Mouse (Mus musculus) intestine, embryonic 14.5 days (tissue): ENCODE measurements at regions not wholly inside any gene's neighbourhood (a gene's known extent, or its start where the extent isn't known, plus 50 kb on each side); places are given as distances from the start of the nearest gene placed in this dataset.

Source experiments
- ATAC-seq: fragments of 200-750 bp; cut with Nextera tagmentation; replicated peaks from 2 replicates; pipeline ENCODE4 v1.8.0; 2017; ENCODE audit warnings: low read depth, moderate number of reproducible peaks, moderate TSS enrichment, moderate library complexity; ENCODE audit not compliant: low FRiP score, low TSS enrichment
- DNase-seq: peaks from one replicate; pipeline ENCODE4 v3.0.0-alpha.2; 2018; ENCODE audit warnings: low spot score
- H3K27ac ChIP-seq: fragments of 300-500 bp; sonication (generic); 2 replicates; pipeline ENCODE4 v1.5.1; 2014; ENCODE audit warnings: low read depth, mild to moderate bottlenecking, control low read depth
- H3K27me3 ChIP-seq: fragments of 300-500 bp; sonication (generic); replicated peaks from 2 replicates; pipeline ENCODE4 v1.6.1; 2014; ENCODE audit warnings: low read length, control low read depth; ENCODE audit not compliant: control insufficient read depth, insufficient read depth
- H3K36me3 ChIP-seq: fragments of 300-500 bp; sonication (generic); 2 replicates; pipeline ENCODE4 v1.6.1; 2014; ENCODE audit warnings: low read length, control low read depth; ENCODE audit not compliant: control insufficient read depth, insufficient read depth
- H3K4me1 ChIP-seq: fragments of 300-500 bp; sonication (generic); replicated peaks from 2 replicates; pipeline ENCODE4 v1.6.1; 2014; ENCODE audit warnings: low read length, control low read depth, mixed read lengths; ENCODE audit not compliant: control insufficient read depth, insufficient read depth
- H3K4me2 ChIP-seq: fragments of 300-500 bp; sonication (generic); 2 replicates; pipeline ENCODE4 v1.6.1; 2014; ENCODE audit warnings: low read length
- H3K4me3 ChIP-seq: fragments of 300-500 bp; sonication (generic); 2 replicates; pipeline ENCODE4 v1.5.1; 2014; ENCODE audit warnings: low read depth, low read length, control low read depth, mixed read lengths
- H3K9ac ChIP-seq: fragments of 300-500 bp; sonication (generic); 2 replicates; pipeline ENCODE4 v1.6.1; 2014; ENCODE audit warnings: mild to moderate bottlenecking, low read length
- H3K9me3 ChIP-seq: fragments of 300-500 bp; sonication (generic); 2 replicates; pipeline ENCODE4 v1.6.1; 2016; ENCODE audit warnings: low read length, control low read depth; ENCODE audit not compliant: control insufficient read depth
- WGBS: fragments of 180-500 bp; shearing (Covaris S2); extraction: QIAGEN DNeasy Blood & Tissue Kit; methylation state at CpG from one replicate; pipeline ENCODE4 v1.1.7; 2014; 5-methylcytosine and 5-hydroxymethylcytosine counted together

- Histone ChIP-seq H3K27ac (no peak overlapping the region), H3K9ac (no peak overlapping the region), H3K27me3 (no peaks in the 10 kb centered on the region), H3K9me3 (peaks cover 8% of the 10 kb centered on the region; the same call in 1 of the 2 replicates), H3K4me3 (no peak overlapping the region), H3K4me1 (no peaks in the 10 kb centered on the region), H3K36me3 (no peaks in the 10 kb centered on the region), H3K4me2 (no peak overlapping the region)
- no peak for DNase-seq
- ATAC-seq, result no peak
- WGBS, result 81% methylated on average over 8 of the region's 8 CpGs
These were observed 262.1 kb downstream of the Matn1 start for GRCm38 (mm10) chr4:131206181-131206885.

GRCm38 (mm10) chr4:131206886-131207200 lies 262.7 kb downstream of the Matn1 start:
- ATAC-seq, result no peak
- Histone ChIP-seq H3K27ac (no peak overlapping the region), H3K4me3 (no peak overlapping the region), H3K27me3 (no peaks in the 10 kb centered on the region), H3K4me2 (no peak overlapping the region), H3K36me3 (no peaks in the 10 kb centered on the region), H3K4me1 (no peaks in the 10 kb centered on the region), H3K9ac (no peak overlapping the region), H3K9me3 (peaks cover 8% of the 10 kb centered on the region; the same call in 1 of the 2 replicates)
- WGBS, result 71% methylated on average over 4 of the region's 4 CpGs
- DNase-seq, result no peak

GRCm38 (mm10) chr4:131207249-131207648 lies 263.1 kb downstream of the Matn1 start:
- Histone ChIP-seq H3K36me3 (no peaks in the 10 kb centered on the region), H3K27me3 (no peaks in the 10 kb centered on the region), H3K4me2 (no peak overlapping the region), H3K9me3 (peaks cover 8% of the 10 kb centered on the region; the same call in 1 of the 2 replicates), H3K27ac (no peak overlapping the region), H3K4me3 (no peak overlapping the region), H3K4me1 (no peaks in the 10 kb centered on the region), H3K9ac (no peak overlapping the region)
- DNase-seq (no peak), ATAC-seq (no peak)
- WGBS, result 67% methylated on average over 2 of the region's 2 CpGs

- no peak for ATAC-seq
- 75% methylated on average over 9 of the region's 9 CpGs for WGBS
- no peak for DNase-seq
These were observed 264.0 kb downstream of the Matn1 start for GRCm38 (mm10) chr4:131208166-131208565.

GRCm38 (mm10) chr4:131208637-131209036 lies 264.5 kb downstream of the Matn1 start:
- 54% methylated on average over 6 of the region's 6 CpGs for WGBS
- no peak for DNase-seq
- no peak for ATAC-seq
- H3K4me3 ChIP-seq, result no peak overlapping the region
- H3K9ac ChIP-seq, result no peak overlapping the region
- H3K4me2 ChIP-seq, result no peak overlapping the region
- no peaks in the 10 kb centered on the region for H3K36me3 ChIP-seq
- no peaks in the 10 kb centered on the region for H3K4me1 ChIP-seq
- H3K9me3 ChIP-seq, result peaks cover 8% of the 10 kb centered on the region; the same call in 1 of the 2 replicates
- H3K27ac ChIP-seq, result no peak overlapping the region
- no peaks in the 10 kb centered on the region for H3K27me3 ChIP-seq

More at GRCm38 (mm10) chr4:131208166-131208565, 264.0 kb downstream of the Matn1 start:
- Histone ChIP-seq H3K27ac (no peak overlapping the region), H3K27me3 (no peaks in the 10 kb centered on the region), H3K4me3 (no peak overlapping the region), H3K36me3 (no peaks in the 10 kb centered on the region), H3K9ac (no peak overlapping the region), H3K4me1 (no peaks in the 10 kb centered on the region), H3K9me3 (peaks cover 8% of the 10 kb centered on the region; the same call in 1 of the 2 replicates), H3K4me2 (no peak overlapping the region)

GRCm38 (mm10) chr4:131212711-131213110 lies 268.5 kb downstream of the Matn1 start:
- no peak overlapping the region for H3K9ac ChIP-seq
- no peaks in the 10 kb centered on the region for H3K36me3 ChIP-seq
- DNase-seq, result no peak
- H3K9me3 ChIP-seq, result peaks cover 3% of the 10 kb centered on the region; the same call in 1 of the 2 replicates
- H3K4me2 ChIP-seq, result no peak overlapping the region
- H3K27me3 ChIP-seq, result no peaks in the 10 kb centered on the region
- H3K4me1 ChIP-seq, result no peaks in the 10 kb centered on the region
- ATAC-seq, result no peak
- H3K27ac ChIP-seq, result no peak overlapping the region
- 45% methylated on average over 4 of the region's 4 CpGs for WGBS
- no peak overlapping the region for H3K4me3 ChIP-seq

GRCm38 (mm10) chr4:131215682-131216081 lies 271.5 kb downstream of the Matn1 start:
- 77% methylated on average over 11 of the region's 11 CpGs for WGBS
- Histone ChIP-seq H3K9ac (no peak overlapping the region), H3K4me1 (no peaks in the 10 kb centered on the region), H3K4me3 (no peak overlapping the region), H3K27ac (no peak overlapping the region), H3K4me2 (no peak overlapping the region), H3K27me3 (no peaks in the 10 kb centered on the region), H3K9me3 (peaks cover 3% of the 10 kb centered on the region; the same call in 1 of the 2 replicates), H3K36me3 (no peaks in the 10 kb centered on the region)
- no peak for DNase-seq
- no peak for ATAC-seq

- no peak overlapping the region for H3K9ac ChIP-seq
- no peak overlapping the region for H3K4me2 ChIP-seq
- no peaks in the 10 kb centered on the region for H3K36me3 ChIP-seq
- no peaks in the 10 kb centered on the region for H3K27me3 ChIP-seq
- H3K9me3 ChIP-seq, result no peaks in the 10 kb centered on the region
- no peaks in the 10 kb centered on the region for H3K4me1 ChIP-seq
- ATAC-seq (no peak), DNase-seq (no peak)
- no peak overlapping the region for H3K4me3 ChIP-seq
- no peak overlapping the region for H3K27ac ChIP-seq
- 89% methylated on average over 3 of the region's 3 CpGs for WGBS
These were observed 272.2 kb downstream of the Matn1 start for GRCm38 (mm10) chr4:131216361-131216760.

GRCm38 (mm10) chr4:131217083-131217482 lies 272.9 kb downstream of the Matn1 start:
- ATAC-seq (no peak), DNase-seq (no peak)
- Histone ChIP-seq H3K9me3 (no peaks in the 10 kb centered on the region), H3K9ac (no peak overlapping the region), H3K27ac (no peak overlapping the region), H3K4me3 (no peak overlapping the region), H3K27me3 (no peaks in the 10 kb centered on the region), H3K4me1 (no peaks in the 10 kb centered on the region), H3K4me2 (no peak overlapping the region), H3K36me3 (no peaks in the 10 kb centered on the region)
- 76% methylated on average over 4 of the region's 4 CpGs for WGBS
